Mouse (Mus musculus) liver, embryonic 12.5 days (tissue): ENCODE data around the gene Tec. TPM values are rescaled to one million over a fixed set of nuclear protein-coding genes. Genes with fewer than 3 reads are reported as not detected.

Experiments
- ATAC-seq: fragments of 200-750 bp; cut with Nextera tagmentation; 2 replicates; pipeline ENCODE4 v1.8.0; 2017; ENCODE audit warnings: moderate number of reproducible peaks, mild to moderate bottlenecking, moderate library complexity
- H3K27ac ChIP-seq: fragments of 300-500 bp; sonication (generic); 2 replicates; pipeline ENCODE4 v1.5.1; 2016; ENCODE audit warnings: mild to moderate bottlenecking
- H3K27me3 ChIP-seq: fragments of 300-500 bp; sonication (generic); replicated peaks from 2 replicates; pipeline ENCODE4 v1.6.1; 2016; ENCODE audit warnings: mild to moderate bottlenecking, moderate library complexity
- H3K36me3 ChIP-seq: fragments of 300-500 bp; sonication (generic); 2 replicates; pipeline ENCODE4 v1.6.1; 2016; ENCODE audit warnings: mild to moderate bottlenecking, moderate library complexity
- H3K4me1 ChIP-seq: fragments of 300-500 bp; sonication (generic); 2 replicates; pipeline ENCODE4 v1.6.1; 2016
- H3K4me2 ChIP-seq: fragments of 300-500 bp; sonication (generic); 2 replicates; pipeline ENCODE4 v1.6.1; 2016; ENCODE audit warnings: mild to moderate bottlenecking, moderate library complexity
- H3K4me3 ChIP-seq: fragments of 300-500 bp; sonication (generic); 2 replicates; pipeline ENCODE4 v1.5.1; 2016; ENCODE audit warnings: mild to moderate bottlenecking, moderate library complexity
- H3K9ac ChIP-seq: fragments of 300-500 bp; sonication (generic); 2 replicates; pipeline ENCODE4 v1.6.1; 2016; ENCODE audit warnings: mild to moderate bottlenecking, moderate library complexity
- H3K9me3 ChIP-seq: fragments of 300-500 bp; sonication (generic); replicated peaks from 2 replicates; pipeline ENCODE4 v1.6.1; 2016; ENCODE audit warnings: mild to moderate bottlenecking, moderate library complexity
- WGBS: fragments of 180-500 bp; shearing (Covaris S2); methylation state at CpG from one replicate; pipeline ENCODE4 v1.1.7; 2016; ENCODE audit not compliant: insufficient replicate concordance; 5-methylcytosine and 5-hydroxymethylcytosine counted together
- polyA plus RNA-seq: library from polyadenylated mRNA; unstranded; fragments of >200 nt; fragmentation: Nextera tagmentation; extraction: Ambion mirVana; gene quantifications from 2 replicates; pipeline ENCODE4 v1.2.1, GENCODE M21; 2016

The Tec gene
- 5.3 and 7.3 TPM in 2 replicates for polyA plus RNA-seq

DNA sequence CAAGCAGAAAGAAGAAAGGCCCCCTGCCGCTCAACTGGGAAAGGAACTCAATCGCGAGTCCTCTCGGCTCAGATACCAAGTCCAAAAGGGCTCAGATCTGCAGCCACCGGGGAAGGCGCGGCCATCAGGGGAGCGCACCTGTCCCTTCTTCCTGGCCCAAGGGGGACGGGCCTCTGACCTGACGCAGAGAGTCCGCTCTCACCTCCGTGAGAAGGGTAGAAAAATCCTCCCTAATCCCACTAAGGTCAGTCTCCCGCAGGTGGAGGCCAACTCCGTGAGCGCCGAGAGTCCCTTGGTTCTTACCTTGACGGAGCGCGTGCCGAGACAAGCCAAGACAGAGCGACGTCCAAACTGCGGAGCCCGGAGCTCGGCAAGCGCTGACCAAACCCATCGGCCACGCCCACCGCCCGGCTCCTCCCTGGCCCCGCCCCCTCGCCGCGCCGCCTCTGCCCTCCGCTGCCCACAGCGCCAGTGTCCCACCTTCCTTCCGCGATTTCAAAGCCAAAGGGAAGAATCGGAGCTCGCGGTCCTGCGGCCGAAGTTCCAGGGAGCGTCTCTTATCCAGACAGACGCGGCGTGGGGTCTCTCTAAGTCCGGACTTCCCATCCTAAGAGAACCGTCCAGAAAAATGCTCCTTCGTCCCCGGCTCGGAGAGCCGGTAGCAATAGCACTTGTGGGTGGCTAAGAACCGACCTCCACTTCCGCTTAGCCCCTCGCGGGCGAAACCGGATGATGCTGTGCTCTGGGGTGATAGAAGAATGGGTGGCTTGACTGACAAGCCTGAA lies at the start of gene Tec:
Gene Tec (minus strand): TSS at position 393 of the 785 bp plus-strand sequence.
- under 1% methylated on average over 60 of the region's 60 CpGs for WGBS
- ATAC-seq = peak; percentile 86

DNA sequence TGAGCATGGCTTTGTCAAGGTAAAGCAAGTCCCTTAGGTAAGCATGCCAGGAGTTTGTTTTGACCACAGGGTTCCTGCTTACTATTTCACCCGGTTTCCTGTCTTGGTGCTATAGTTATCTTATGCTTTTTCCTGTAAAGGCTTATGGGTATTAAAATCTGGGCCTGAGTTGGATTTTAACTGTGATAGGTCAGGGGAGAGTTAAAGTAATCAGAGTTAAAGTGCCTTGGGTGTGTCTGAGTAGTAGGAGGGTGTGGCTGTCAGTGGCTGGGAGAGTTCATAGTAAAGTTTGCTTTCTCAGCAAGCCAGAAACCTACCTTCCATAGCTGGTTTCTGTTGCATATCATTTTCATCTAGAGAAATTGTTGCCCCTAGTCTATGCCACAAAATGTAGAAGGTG lies 48.6 kb upstream of the Tec start:
- Histone ChIP-seq H3K27ac (no peak overlapping the region), H3K36me3 (no peaks in the 10 kb centered on the region), H3K9me3 (no peaks in the 10 kb centered on the region), H3K4me2 (peak overlapping the region; percentile 98), H3K4me1 (peaks cover 47% of the 10 kb centered on the region), H3K4me3 (no peak overlapping the region), H3K9ac (no peak overlapping the region), H3K27me3 (peaks cover 8% of the 10 kb centered on the region)
- ATAC-seq = no peak
- WGBS = 8% methylated on average over 1 of the region's 1 CpGs

More for the DNA sequence above, at the start of gene Tec:
- Histone ChIP-seq H3K4me1 (peaks cover 39% of the 10 kb centered on the region), H3K27ac (no peak within 1 kb of the TSS; the same call in 1 of the 2 replicates), H3K36me3 (no peaks in the 10 kb centered on the region), H3K9me3 (no peaks in the 10 kb centered on the region), H3K4me2 (peak within 1 kb of the TSS; percentile 75), H3K9ac (peak within 1 kb of the TSS; percentile 61), H3K4me3 (peak within 1 kb of the TSS; percentile 62), H3K27me3 (peaks cover 46% of the 10 kb centered on the region)

DNA sequence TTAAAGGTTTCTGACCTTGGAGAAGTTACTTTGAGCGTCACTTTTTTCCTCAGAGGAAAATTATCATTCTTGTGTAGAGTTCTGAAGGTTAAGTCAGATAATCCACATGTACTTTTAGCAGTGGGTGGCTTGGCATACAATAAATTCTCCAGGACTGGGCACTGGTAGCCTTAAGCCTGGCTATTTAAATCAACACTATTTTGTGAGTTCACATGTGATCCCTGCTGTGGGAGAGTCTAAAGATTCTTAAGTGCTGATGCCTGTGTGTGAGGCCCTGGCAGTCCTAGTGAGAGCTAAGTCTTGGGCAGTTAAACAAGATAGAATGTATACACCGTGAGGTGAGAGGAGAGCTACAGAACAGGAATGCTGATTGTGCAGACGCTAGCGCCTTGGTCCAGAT lies 47.8 kb upstream of the Tec start:
- 51% methylated on average over 4 of the region's 4 CpGs for WGBS
- Histone ChIP-seq H3K27me3 (peaks cover 8% of the 10 kb centered on the region), H3K9me3 (no peaks in the 10 kb centered on the region), H3K9ac (0 out of 2 replicates have a peak overlapping the region, but pooled peaks have one; percentile 88), H3K4me1 (peaks cover 55% of the 10 kb centered on the region), H3K27ac (no peak overlapping the region), H3K4me3 (peak overlapping the region; percentile 92), H3K4me2 (peak overlapping the region; percentile 98), H3K36me3 (no peaks in the 10 kb centered on the region)
- no peak for ATAC-seq

DNA sequence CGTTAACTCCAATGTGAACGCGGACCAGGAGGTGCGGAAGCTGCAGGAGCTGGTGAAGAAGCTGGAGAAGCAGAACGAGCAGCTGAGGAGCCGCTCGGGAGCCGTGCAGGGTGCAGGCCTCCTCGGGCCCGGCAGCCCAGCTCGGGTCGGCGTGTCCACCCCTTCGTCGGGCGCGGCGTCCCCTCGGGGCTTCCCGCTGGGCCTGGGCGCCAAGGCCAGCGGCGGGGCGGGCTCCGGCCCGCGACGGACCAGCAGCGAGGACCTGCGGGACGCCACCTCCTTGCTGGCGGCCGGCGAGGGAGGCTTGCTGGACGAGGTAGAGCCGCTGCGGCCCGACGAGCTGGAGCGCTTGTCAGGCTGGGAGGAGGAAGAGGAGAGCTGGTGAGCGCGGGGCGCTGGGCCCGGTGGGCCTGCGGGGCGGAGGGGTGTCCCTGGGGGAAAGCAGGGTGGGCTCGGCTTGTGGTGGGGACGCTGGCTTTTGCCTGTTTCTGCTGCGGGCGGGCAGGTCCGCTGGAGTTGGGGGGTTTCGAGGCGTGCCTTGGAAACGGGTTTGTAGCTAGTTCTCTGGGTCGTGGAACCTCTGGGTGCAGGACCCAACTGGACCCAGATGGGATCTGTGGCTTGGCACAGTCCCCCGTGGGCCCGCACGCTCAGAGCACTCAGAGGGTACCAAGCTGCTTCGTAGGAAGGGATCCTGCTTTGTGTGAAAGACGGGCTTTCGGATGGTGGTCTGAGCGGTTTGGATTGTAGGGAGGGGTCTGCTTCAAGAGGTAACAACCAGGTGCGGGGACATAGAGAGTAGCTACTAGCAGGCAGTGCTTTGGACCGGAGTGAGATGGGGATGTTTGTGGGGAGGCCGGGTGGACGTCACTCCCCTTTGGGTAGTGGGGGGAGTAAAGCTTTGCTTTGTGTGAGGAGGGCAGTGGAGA lies 46.6 kb upstream of the Tec start:
- H3K36me3 ChIP-seq = no peaks in the 10 kb centered on the region
- H3K27ac ChIP-seq = peak overlapping the region; percentile 91
- H3K9ac ChIP-seq = peak overlapping the region; percentile 88
- H3K4me1 ChIP-seq = peaks cover 64% of the 10 kb centered on the region
- no peaks in the 10 kb centered on the region for H3K9me3 ChIP-seq
- under 1% methylated on average over 66 of the region's 66 CpGs for WGBS
- peak overlapping the region; percentile 98 for H3K4me2 ChIP-seq
- ATAC-seq = no peak; the same call in none of the 2 replicates
- H3K27me3 ChIP-seq = peaks cover 8% of the 10 kb centered on the region
- H3K4me3 ChIP-seq = peak overlapping the region; percentile 92

DNA sequence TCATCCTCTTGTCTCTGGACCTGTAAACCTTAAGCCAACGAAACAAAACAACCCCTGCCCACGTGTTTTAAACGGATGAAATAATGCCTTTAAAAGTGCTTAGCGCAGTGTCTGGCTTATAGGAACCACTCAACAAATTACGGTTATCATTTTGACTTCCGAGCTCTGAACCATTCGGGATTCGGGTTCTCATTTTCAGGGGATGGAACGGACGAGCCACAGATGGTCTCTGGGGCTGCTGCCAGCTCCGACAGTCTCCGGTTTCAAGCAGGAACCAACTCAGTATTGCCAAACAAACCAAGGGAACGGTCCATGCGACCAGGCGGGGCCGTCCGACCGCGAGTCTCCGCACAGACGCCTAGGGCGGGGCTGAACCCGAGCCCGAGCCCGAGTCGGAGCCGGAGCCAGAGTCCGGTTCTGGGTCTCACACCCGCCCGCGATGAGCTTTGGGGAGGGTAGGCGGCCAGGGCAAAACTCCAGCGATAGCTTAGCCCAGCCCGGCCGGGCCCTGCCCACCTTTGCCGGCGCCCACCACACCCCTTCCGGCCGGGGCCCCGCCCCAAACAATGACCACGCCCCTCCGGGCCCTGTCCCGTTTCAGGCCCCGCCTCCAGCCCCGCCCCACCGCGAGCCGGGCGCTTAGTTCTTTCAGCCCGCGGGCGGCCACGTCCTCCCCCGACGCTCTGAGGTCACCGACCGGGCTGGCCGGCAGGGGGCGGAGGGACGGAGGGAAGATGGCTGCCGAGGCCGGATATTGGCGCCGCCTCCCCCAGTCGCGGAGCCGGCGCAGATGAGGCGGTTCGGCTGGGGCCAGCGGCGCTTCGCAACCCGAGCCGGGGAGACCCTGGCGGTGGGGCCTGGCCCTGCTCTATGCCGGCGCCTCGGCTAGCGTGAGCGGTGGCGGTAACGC lies 45.6 kb upstream of the Tec start, which contains the start of gene Slain2:
Gene Slain2 (plus strand): TSS at position 657 of the 910 bp plus-strand sequence.
- peaks cover 8% of the 10 kb centered on the region for H3K27me3 ChIP-seq
- H3K4me3 ChIP-seq = peak within 1 kb of the TSS; percentile 92
- peak within 1 kb of the TSS; percentile 88 for H3K9ac ChIP-seq
- H3K4me2 ChIP-seq = peak within 1 kb of the TSS; percentile 98
- no peaks in the 10 kb centered on the region for H3K9me3 ChIP-seq
- ATAC-seq = peak; percentile 93
- peaks cover 72% of the 10 kb centered on the region for H3K4me1 ChIP-seq
- WGBS = under 1% methylated on average over 82 of the region's 83 CpGs
- H3K36me3 ChIP-seq = no peaks in the 10 kb centered on the region
- peak within 1 kb of the TSS; percentile 91 for H3K27ac ChIP-seq

DNA sequence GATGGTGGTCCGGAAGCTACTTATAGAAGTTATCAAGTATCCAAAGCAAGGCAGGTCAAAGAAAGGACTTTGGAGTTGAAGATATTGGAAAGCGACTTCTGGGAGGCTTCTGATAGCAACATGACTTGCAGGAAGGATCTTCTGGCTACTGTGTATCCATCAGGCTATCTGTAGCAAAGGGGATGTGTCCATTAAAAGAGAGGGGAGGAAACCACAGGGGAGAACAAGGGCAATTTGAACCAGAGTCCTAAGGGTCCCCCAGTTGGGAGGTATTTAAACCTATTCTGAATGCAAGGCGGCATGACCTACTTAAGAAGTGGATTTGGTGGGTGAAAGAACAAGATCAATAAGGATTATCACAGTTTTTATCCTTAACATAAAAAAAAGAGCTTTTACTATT lies 43.0 kb upstream of the Tec start:
- no peaks in the 10 kb centered on the region for H3K36me3 ChIP-seq
- H3K27me3 ChIP-seq = peaks cover 7% of the 10 kb centered on the region
- no peak overlapping the region for H3K9ac ChIP-seq
- no peak overlapping the region for H3K27ac ChIP-seq
- ATAC-seq = no peak
- H3K4me2 ChIP-seq = no peak overlapping the region
- 28% methylated on average over 3 of the region's 3 CpGs for WGBS
- no peaks in the 10 kb centered on the region for H3K9me3 ChIP-seq
- peaks cover 66% of the 10 kb centered on the region for H3K4me1 ChIP-seq
- no peak overlapping the region for H3K4me3 ChIP-seq

DNA sequence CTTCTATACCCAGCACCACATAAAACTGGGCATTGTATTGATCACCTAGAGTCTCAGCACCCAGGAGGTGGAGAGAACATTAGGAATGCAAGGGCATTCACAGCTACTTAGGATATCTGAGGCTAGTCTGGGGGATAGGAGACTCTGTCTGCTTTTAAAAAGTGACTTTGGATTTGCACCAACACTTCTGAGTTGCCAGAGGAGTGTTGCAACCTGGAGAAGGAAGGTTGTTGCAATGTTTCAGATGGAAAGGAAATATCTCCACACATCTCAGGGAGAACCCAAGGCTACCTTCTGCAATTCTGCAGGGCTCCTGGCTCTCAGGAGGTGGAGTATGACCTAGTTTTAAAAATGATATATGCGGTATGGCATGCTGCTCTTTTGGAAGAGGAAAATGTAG lies 42.1 kb upstream of the Tec start:
- Histone ChIP-seq H3K27ac (no peak overlapping the region), H3K4me1 (peaks cover 57% of the 10 kb centered on the region), H3K9ac (no peak overlapping the region), H3K9me3 (no peaks in the 10 kb centered on the region), H3K4me2 (no peak overlapping the region), H3K4me3 (no peak overlapping the region), H3K27me3 (no peaks in the 10 kb centered on the region), H3K36me3 (no peaks in the 10 kb centered on the region)
- 82% methylated on average over 1 of the region's 1 CpGs for WGBS
- ATAC-seq = no peak

DNA sequence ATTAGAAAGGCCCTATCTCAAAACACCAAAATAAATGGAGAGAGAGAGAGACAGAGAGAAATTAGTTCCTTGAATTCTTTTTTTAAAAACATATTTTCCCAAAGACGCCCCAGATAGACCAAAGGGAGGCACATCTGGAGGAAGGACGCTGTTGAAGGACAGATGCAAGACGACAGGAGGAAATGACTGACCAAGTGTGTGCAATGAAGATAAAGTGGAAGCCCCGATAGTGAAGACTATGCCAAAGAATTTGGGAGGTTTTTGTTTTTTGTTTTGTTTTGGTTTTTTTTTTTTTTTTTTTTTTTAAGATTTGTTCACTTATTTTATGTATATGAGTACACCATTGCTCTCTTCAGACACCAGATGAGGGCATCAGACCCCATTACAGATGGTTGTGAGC lies 41.1 kb upstream of the Tec start:
- Histone ChIP-seq H3K9me3 (no peaks in the 10 kb centered on the region), H3K36me3 (no peaks in the 10 kb centered on the region), H3K9ac (no peak overlapping the region), H3K4me1 (peaks cover 57% of the 10 kb centered on the region), H3K4me3 (no peak overlapping the region), H3K27ac (peak overlapping the region; percentile 50; the same call in 1 of the 2 replicates), H3K4me2 (no peak overlapping the region), H3K27me3 (no peaks in the 10 kb centered on the region)
- WGBS = 15% methylated on average over 4 of the region's 4 CpGs
- no peak for ATAC-seq

DNA sequence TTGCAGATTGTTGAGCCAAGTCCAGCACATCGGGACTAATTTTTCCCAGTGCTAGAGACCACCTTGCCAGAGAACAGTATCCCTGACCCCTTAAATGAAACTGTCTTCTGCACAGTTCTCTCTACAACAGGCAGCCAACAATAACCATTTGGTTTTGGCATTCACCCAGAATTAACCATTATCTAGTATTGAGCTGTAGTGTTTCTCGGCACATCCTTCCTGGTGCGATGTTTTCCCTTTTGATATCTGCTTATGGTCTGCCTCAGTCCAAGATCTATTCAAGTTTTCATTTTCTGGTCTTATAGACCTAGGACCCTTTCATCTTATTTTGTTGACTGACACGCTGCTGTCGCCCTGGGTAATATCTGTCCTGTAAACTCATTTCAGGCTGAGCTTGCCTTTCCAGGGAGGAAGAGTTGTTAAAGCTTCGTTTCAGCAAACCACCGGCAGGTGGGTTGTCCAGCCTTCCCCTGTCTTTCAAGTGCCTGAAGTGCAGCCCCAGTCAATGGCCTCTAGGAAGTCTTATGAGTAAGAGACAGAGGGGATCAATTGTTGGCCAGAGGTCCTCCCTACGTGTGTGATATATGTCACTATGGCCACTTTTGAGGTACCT lies 40.1 kb upstream of the Tec start:
- H3K27ac ChIP-seq = no peak overlapping the region
- H3K27me3 ChIP-seq = no peaks in the 10 kb centered on the region
- no peaks in the 10 kb centered on the region for H3K36me3 ChIP-seq
- no peak overlapping the region for H3K9ac ChIP-seq
- H3K4me1 ChIP-seq = peaks cover 55% of the 10 kb centered on the region
- 51% methylated on average over 8 of the region's 8 CpGs for WGBS
- H3K4me2 ChIP-seq = no peak overlapping the region
- no peak overlapping the region for H3K4me3 ChIP-seq
- no peaks in the 10 kb centered on the region for H3K9me3 ChIP-seq
- no peak for ATAC-seq

DNA sequence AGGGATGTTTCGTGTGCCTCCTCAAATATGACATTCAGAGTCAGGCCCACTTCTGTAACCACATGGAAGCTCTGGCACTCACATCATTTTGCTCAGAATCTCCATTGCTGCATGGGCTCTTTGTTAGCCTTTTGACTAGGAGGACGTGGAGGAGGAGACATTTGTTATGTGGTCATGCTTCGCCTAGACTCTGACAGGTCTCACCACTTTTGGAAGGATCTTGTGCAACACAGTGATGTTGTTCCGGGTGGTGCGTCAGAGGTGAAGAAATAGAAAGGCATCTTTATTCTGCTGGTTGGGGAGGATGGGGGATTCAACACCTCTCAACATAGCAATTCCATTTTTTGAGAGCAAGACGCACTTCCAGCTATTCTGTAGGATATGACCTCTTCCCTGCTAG lies 39.1 kb upstream of the Tec start:
- no peak overlapping the region for H3K9ac ChIP-seq
- no peaks in the 10 kb centered on the region for H3K36me3 ChIP-seq
- WGBS = 68% methylated on average over 6 of the region's 6 CpGs

More for the DNA sequence above, 39.1 kb upstream of the Tec start:
- Histone ChIP-seq H3K4me1 (peaks cover 45% of the 10 kb centered on the region), H3K9me3 (no peaks in the 10 kb centered on the region), H3K4me2 (no peak overlapping the region), H3K27ac (no peak overlapping the region), H3K27me3 (no peaks in the 10 kb centered on the region), H3K4me3 (no peak overlapping the region)
- no peak for ATAC-seq
